Mouse (Mus musculus): ENCODE results near the gene Mettl16.

Gene Mettl16

GRCm38 (mm10) chr11:74843761-74844160 is 73.1 kb downstream of the Mettl16 start:
- no peak for DNase-seq (ENCODE audit: low read depth, low spot score)

GRCm38 (mm10) chr11:74845784-74846183 is 75.2 kb downstream of the Mettl16 start:
- DNase-seq (ENCODE audit: low read depth, low spot score) = no peak

GRCm38 (mm10) chr11:74847919-74848521 is 77.4 kb downstream of the Mettl16 start:
- peak; percentile 87 for DNase-seq (ENCODE audit: low read depth, low spot score)

GRCm38 (mm10) chr11:74850998-74851661 is 80.5 kb downstream of the Mettl16 start:
- DNase-seq (ENCODE audit: low read depth, low spot score) = no peak

GRCm38 (mm10) chr11:74857756-74858155 is 87.1 kb downstream of the Mettl16 start:
- DNase-seq (ENCODE audit: low read depth, low spot score) = no peak

GRCm38 (mm10) chr11:74862129-74862528 is 91.5 kb downstream of the Mettl16 start:
- DNase-seq (ENCODE audit: low read depth, low spot score) = no peak

GRCm38 (mm10) chr11:74863471-74863870 is 92.8 kb downstream of the Mettl16 start:
- no peak for DNase-seq (ENCODE audit: low read depth, low spot score)

GRCm38 (mm10) chr11:74864421-74864820 is 93.8 kb downstream of the Mettl16 start:
- no peak for DNase-seq (ENCODE audit: low read depth, low spot score)

GRCm38 (mm10) chr11:74865252-74865651 is 94.6 kb downstream of the Mettl16 start:
- no peak for DNase-seq (ENCODE audit: low read depth, low spot score)

- no peak for DNase-seq (ENCODE audit: low read depth, low spot score)
Observed at GRCm38 (mm10) chr11:74866640-74867039, 96.0 kb downstream of the Mettl16 start.

- DNase-seq (ENCODE audit: low read depth, low spot score) = no peak
Observed at GRCm38 (mm10) chr11:74867181-74867580, 96.6 kb downstream of the Mettl16 start.

- no peak for DNase-seq (ENCODE audit: low read depth, low spot score)
Observed at GRCm38 (mm10) chr11:74868046-74868760, 97.6 kb downstream of the Mettl16 start.

- DNase-seq (ENCODE audit: low read depth, low spot score) = no peak
Observed at GRCm38 (mm10) chr11:74869603-74870002, 99.0 kb downstream of the Mettl16 start.

- DNase-seq (ENCODE audit: low read depth, low spot score) = no peak
Observed at GRCm38 (mm10) chr11:74870544-74870943, 99.9 kb downstream of the Mettl16 start.

- no peak for DNase-seq (ENCODE audit: low read depth, low spot score)
Observed at GRCm38 (mm10) chr11:74870991-74871622, 100.5 kb downstream of the Mettl16 start.

- no peak for DNase-seq (ENCODE audit: low read depth, low spot score)
Observed at GRCm38 (mm10) chr11:74874630-74875029, 104.0 kb downstream of the Mettl16 start.

GRCm38 (mm10) chr11:74876801-74877200 is 106.2 kb downstream of the Mettl16 start:
- peak; percentile 71 for DNase-seq (ENCODE audit: low read depth, low spot score)
